Mouse (Mus musculus): Measurements from ENCODE around the gene Amd2. TPM values are rescaled to one million over a fixed set of nuclear protein-coding genes. Genes with fewer than 3 reads are reported as not detected.

The Amd2 gene
- polyA plus RNA-seq (2012; ENCODE audit: low replicate concordance) = 0.07 and 0.14 TPM in 2 replicates

GRCm38 (mm10) chr10:35711792-35712191, at the start of gene Amd2:
Gene Amd2, minus strand, starts transcription at chr10:35711892.

